Mouse (Mus musculus) effector memory CD4-positive, alpha-beta T cell, adult 5 months (primary cell): ENCODE data around the gene Gm11111. TPM values are rescaled to one million over a fixed set of nuclear protein-coding genes. Genes with fewer than 3 reads are reported as not detected.

Source experiments
- polyA plus RNA-seq: library from polyadenylated mRNA; unstranded; fragments of 100-300 nt; shearing (Covaris generic); gene quantifications from one replicate; pipeline ENCODE4 v1.2.1, GENCODE M21; 2017

Gene Gm11111
- not detected for polyA plus RNA-seq

DNA sequence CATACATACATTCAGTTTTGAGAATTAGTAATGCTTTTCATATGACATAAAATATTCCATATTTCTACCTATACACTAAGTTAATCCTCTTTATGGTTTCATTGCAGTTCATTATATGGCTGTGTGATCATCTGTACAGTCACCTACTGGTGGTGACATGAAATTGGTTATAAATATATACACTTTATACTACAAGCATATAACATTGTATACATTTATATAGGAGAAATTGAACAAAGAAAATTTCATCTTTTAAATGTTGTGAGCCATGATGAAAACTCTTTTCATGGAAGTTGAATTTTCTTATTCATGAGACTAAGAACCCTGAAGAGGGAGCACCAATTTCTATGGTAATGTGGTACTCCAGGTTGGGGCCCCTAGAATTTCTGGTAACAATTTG lies at the start of gene Gm11111:
TSS of gene Gm11111 (plus strand) at position 301 of the 400 bp plus-strand sequence.

Other genes starting within 250 kb of the Gm11111 start
- gene Cfap299, start 223.4 kb upstream of the Gm11111 start, polyA plus RNA-seq, result not detected